Mouse (Mus musculus): Measurements from ENCODE around the gene Ngb.

Gene Ngb

GRCm38 (mm10) chr12:87102165-87102631, at the start of gene Ngb:
Gene Ngb, minus strand, starts transcription at chr12:87102539.
- peak; percentile 30 for DNase-seq (ENCODE audit: low read depth, low spot score)

GRCm38 (mm10) chr12:87149471-87149870, 47.1 kb upstream of the Ngb start:
- peak; percentile 33 for DNase-seq (ENCODE audit: low read depth, low spot score)

- DNase-seq (ENCODE audit: low read depth, low spot score), result no peak
Observed at GRCm38 (mm10) chr12:87148136-87148535, 45.8 kb upstream of the Ngb start.

- DNase-seq (ENCODE audit: low read depth, low spot score), result peak; percentile 99
Observed at GRCm38 (mm10) chr12:87147395-87148089, 45.2 kb upstream of the Ngb start, which contains the start of gene Pomt2. Gene Pomt2, minus strand, starts transcription at chr12:87147968.

- peak; percentile 95 for DNase-seq (ENCODE audit: low read depth, low spot score)
Observed at GRCm38 (mm10) chr12:87146966-87147365, 44.6 kb upstream of the Ngb start, which contains the start of gene Gstz1. Gene Gstz1, plus strand, starts transcription at chr12:87147165.

- DNase-seq (ENCODE audit: low read depth, low spot score), result no peak
Observed at GRCm38 (mm10) chr12:87142156-87142555, 39.8 kb upstream of the Ngb start.

- DNase-seq (ENCODE audit: low read depth, low spot score), result no peak
Observed at GRCm38 (mm10) chr12:87138768-87139167, 36.4 kb upstream of the Ngb start.

GRCm38 (mm10) chr12:87138342-87138701, 36.0 kb upstream of the Ngb start:
- peak; percentile 9 for DNase-seq (ENCODE audit: low read depth, low spot score)

GRCm38 (mm10) chr12:87137439-87138341, 35.4 kb upstream of the Ngb start:
- peak; percentile 17 for DNase-seq (ENCODE audit: low read depth, low spot score)

GRCm38 (mm10) chr12:87132784-87133183, 30.4 kb upstream of the Ngb start:
- DNase-seq (ENCODE audit: low read depth, low spot score), result no peak

- DNase-seq (ENCODE audit: low read depth, low spot score), result no peak
Observed at GRCm38 (mm10) chr12:87132210-87132609, 29.9 kb upstream of the Ngb start.

- peak; percentile 33 for DNase-seq (ENCODE audit: low read depth, low spot score)
Observed at GRCm38 (mm10) chr12:87131619-87132018, 29.3 kb upstream of the Ngb start.

GRCm38 (mm10) chr12:87131181-87131580, 28.8 kb upstream of the Ngb start:
- DNase-seq (ENCODE audit: low read depth, low spot score), result no peak

GRCm38 (mm10) chr12:87130224-87130623, 27.9 kb upstream of the Ngb start:
- DNase-seq (ENCODE audit: low read depth, low spot score), result no peak

GRCm38 (mm10) chr12:87127256-87127655, 24.9 kb upstream of the Ngb start:
- no peak for DNase-seq (ENCODE audit: low read depth, low spot score)

- DNase-seq (ENCODE audit: low read depth, low spot score), result no peak
Observed at GRCm38 (mm10) chr12:87121918-87122589, 19.7 kb upstream of the Ngb start.

- no peak for DNase-seq (ENCODE audit: low read depth, low spot score)
Observed at GRCm38 (mm10) chr12:87107357-87107977, 5.1 kb upstream of the Ngb start.

- no peak for DNase-seq (ENCODE audit: low read depth, low spot score)
Observed at GRCm38 (mm10) chr12:87104796-87105195, 2.5 kb upstream of the Ngb start.

GRCm38 (mm10) chr12:87103471-87103870, 1.1 kb upstream of the Ngb start:
- no peak for DNase-seq (ENCODE audit: low read depth, low spot score)

GRCm38 (mm10) chr12:87100331-87100730, 2.0 kb downstream of the Ngb start:
- DNase-seq (ENCODE audit: low read depth, low spot score), result no peak

- no peak for DNase-seq (ENCODE audit: low read depth, low spot score)
Observed at GRCm38 (mm10) chr12:87093671-87094070, 8.7 kb downstream of the Ngb start.

Measured in ZHBTc4 (cell line).